Mouse (Mus musculus): ENCODE measurements around the gene Aadac. TPM values are rescaled to one million over a fixed set of nuclear protein-coding genes. Genes with fewer than 3 reads are reported as not detected.

The Aadac gene
- 2.5 TPM for polyA plus RNA-seq (2014; fragmentation: Illumina TruSeq; extraction: RNeasy Lipid Tissue Mini Kit (QIAGEN cat#74804))

DNA sequence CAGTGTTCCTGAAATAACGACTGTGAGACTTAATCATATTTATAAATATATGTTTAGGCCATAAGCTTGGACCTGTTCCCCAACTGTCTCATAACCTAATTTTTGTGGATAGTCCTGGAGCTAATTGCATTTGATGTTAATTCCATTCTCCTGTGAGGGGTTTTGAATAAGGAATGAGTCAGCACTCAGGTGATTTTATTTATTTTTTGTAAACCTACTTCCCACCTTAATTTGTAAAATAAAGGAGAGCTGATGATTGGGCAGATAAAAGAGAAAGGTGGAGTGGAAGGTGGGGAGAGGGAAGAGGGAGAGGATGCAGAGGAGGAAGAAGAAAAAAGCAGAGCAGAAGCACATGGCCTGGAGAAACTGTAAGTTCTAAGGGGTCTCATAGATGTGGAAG, at the start of gene Aadac:
TSS of gene Aadac (plus strand) at position 301 of the 400 bp plus-strand sequence.

DNA sequence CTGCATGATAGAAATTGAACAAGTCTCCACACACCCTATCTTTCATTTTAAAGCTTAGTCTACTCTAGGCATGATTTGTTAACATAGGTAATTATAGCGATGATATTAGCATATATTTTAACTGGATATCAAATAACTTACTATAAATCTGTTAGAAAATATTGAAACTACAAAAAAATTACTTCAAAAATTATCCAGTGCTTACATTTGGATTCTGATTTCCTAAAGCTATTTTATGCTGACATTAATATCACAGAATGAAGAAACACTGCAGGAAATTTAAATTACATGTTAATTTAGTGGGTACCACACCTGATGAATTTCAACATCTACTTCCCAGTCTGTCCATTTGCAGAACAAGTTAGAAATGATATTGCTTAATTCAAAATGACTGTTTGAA, 19.1 kb upstream of the Aadac start, which contains the start of gene Aadacl2:
TSS of gene Aadacl2 (plus strand) at position 301 of the 400 bp plus-strand sequence.

DNA sequence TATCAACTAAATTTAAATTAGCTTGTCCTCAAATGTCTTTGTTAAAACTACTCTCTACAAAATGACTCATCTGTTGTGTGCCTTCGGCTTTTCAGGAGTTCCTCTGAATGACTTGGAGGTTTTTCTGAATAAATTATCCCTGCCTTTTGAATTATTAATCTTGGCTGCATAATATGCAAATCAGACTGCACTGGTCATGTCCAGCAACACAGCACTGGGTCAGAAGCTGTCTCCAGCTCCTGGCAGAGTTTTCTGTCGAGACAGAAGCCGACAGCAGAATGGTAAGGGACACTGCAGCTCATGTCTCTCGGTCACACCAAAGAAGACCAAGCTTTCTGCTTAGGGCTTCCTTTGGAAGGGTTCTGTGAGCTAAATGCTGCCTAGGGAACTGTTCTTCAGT, 56.1 kb downstream of the Aadac start, which contains the start of gene Sucnr1:
TSS of gene Sucnr1 (plus strand) at position 222 of the 400 bp plus-strand sequence.

Other genes with a start within 250 kb of the Aadac start
- not detected for gene Gm8298, start 164.7 kb upstream of the Aadac start, polyA plus RNA-seq (2014; fragmentation: Illumina TruSeq; extraction: RNeasy Lipid Tissue Mini Kit (QIAGEN cat#74804))
- gene C130079G13Rik, start 100.5 kb upstream of the Aadac start, polyA plus RNA-seq (2014; fragmentation: Illumina TruSeq; extraction: RNeasy Lipid Tissue Mini Kit (QIAGEN cat#74804)), result not detected
- not detected for gene Aadacl2, start 19.0 kb upstream of the Aadac start, polyA plus RNA-seq (2014; fragmentation: Illumina TruSeq; extraction: RNeasy Lipid Tissue Mini Kit (QIAGEN cat#74804))
- 2.3 TPM for gene Sucnr1, start 56.2 kb downstream of the Aadac start, polyA plus RNA-seq (2014; fragmentation: Illumina TruSeq; extraction: RNeasy Lipid Tissue Mini Kit (QIAGEN cat#74804))

All from ovary, adult 10 weeks (tissue).